Mouse (Mus musculus) forebrain, postnatal 0 days (tissue): Measurements from ENCODE around the gene Lrit3. TPM values are rescaled to one million over a fixed set of nuclear protein-coding genes. Genes with fewer than 3 reads are reported as not detected.

Experiments used
- ATAC-seq: fragments of 200-750 bp; cut with Nextera tagmentation; 2 replicates; pipeline ENCODE4 v1.8.0; 2017; ENCODE audit warnings: mild to moderate bottlenecking, moderate library complexity
- DNase-seq: peaks from one replicate; pipeline ENCODE4 v3.0.0-alpha.2; 2015
- H3K27ac ChIP-seq: fragments of 300-500 bp; sonication (generic); 2 replicates; pipeline ENCODE4 v1.5.1; 2014; ENCODE audit warnings: low read depth, mild to moderate bottlenecking, antibody characterized with exemption, low read length, moderate library complexity, mixed read lengths
- H3K27me3 ChIP-seq: fragments of 300-500 bp; sonication (generic); 2 replicates; pipeline ENCODE4 v1.6.1; 2014; ENCODE audit warnings: mild to moderate bottlenecking, low read length, mixed read lengths; ENCODE audit not compliant: insufficient read depth
- H3K36me3 ChIP-seq: fragments of 300-500 bp; sonication (generic); 2 replicates; pipeline ENCODE4 v1.6.1; 2014; ENCODE audit warnings: mild to moderate bottlenecking, moderate library complexity; ENCODE audit not compliant: insufficient read depth
- H3K4me1 ChIP-seq: fragments of 300-500 bp; sonication (generic); 2 replicates; pipeline ENCODE4 v1.6.1; 2014; ENCODE audit warnings: antibody characterized with exemption; ENCODE audit not compliant: insufficient read depth
- H3K4me2 ChIP-seq: fragments of 300-500 bp; sonication (generic); 2 replicates; pipeline ENCODE4 v1.6.1; 2014; ENCODE audit warnings: low read depth, mild to moderate bottlenecking, moderate library complexity
- H3K4me3 ChIP-seq: fragments of 300-500 bp; sonication (generic); 2 replicates; pipeline ENCODE4 v1.5.1; 2014; ENCODE audit warnings: low read depth, low read length, mixed read lengths
- H3K9ac ChIP-seq: fragments of 300-500 bp; sonication (generic); 2 replicates; pipeline ENCODE4 v1.6.1; 2014; ENCODE audit warnings: mild to moderate bottlenecking
- H3K9me3 ChIP-seq: fragments of 300-500 bp; sonication (generic); 2 replicates; pipeline ENCODE4 v1.6.1; 2016; ENCODE audit warnings: low read length
- CTCF ChIP-seq: sonication (generic); IDR thresholded peaks from 2 replicates; pipeline ENCODE4 v1.5.1; 2016; ENCODE audit warnings: antibody characterized with exemption, control low read depth, low read depth
- WGBS: fragments of 180-500 bp; shearing (Covaris S2); extraction: QIAGEN DNeasy Blood & Tissue Kit; methylation state at CpG from one replicate; pipeline ENCODE4 v1.1.7; 2014; 5-methylcytosine and 5-hydroxymethylcytosine counted together
- polyA plus RNA-seq: library from polyadenylated mRNA; unstranded; fragments of >200 nt; fragmentation: Nextera tagmentation; extraction: Ambion mirVana; gene quantifications from 2 replicates; pipeline ENCODE4 v1.2.1, GENCODE M21; 2015
- total RNA-seq: library from RNA; depleted of rRNA; stranded (reverse); fragments of >200 nt; gene quantifications from 2 replicates; pipeline ENCODE4 v1.2.3, GENCODE M21; 2014; rRNA removed

Lrit3 gene
- total RNA-seq (not detected in 2 replicates), polyA plus RNA-seq (not detected in 2 replicates)

GRCm38 (mm10) chr3:129803765-129804164 is at the start of gene Lrit3:
TSS of gene Lrit3 (minus strand) at chr3:129804030.
- Histone ChIP-seq H3K4me1 (no peaks in the 10 kb centered on the region), H3K4me2 (no peak within 1 kb of the TSS), H3K9ac (no peak within 1 kb of the TSS), H3K27ac (no peak within 1 kb of the TSS), H3K36me3 (no peaks in the 10 kb centered on the region), H3K4me3 (no peak within 1 kb of the TSS), H3K27me3 (no peaks in the 10 kb centered on the region), H3K9me3 (no peaks in the 10 kb centered on the region)
- 78% methylated on average over 10 of the region's 10 CpGs for WGBS
- no peak for DNase-seq
- no peak for ATAC-seq
- TF ChIP-seq CTCF = no peak

- Histone ChIP-seq H3K36me3 (no peaks in the 10 kb centered on the region), H3K4me3 (no peak overlapping the region), H3K4me1 (no peaks in the 10 kb centered on the region), H3K27me3 (no peaks in the 10 kb centered on the region), H3K27ac (no peak overlapping the region), H3K9me3 (no peaks in the 10 kb centered on the region), H3K4me2 (no peak overlapping the region), H3K9ac (no peak overlapping the region)
- TF ChIP-seq CTCF = no peak
- 88% methylated on average over 7 of the region's 7 CpGs for WGBS
- no peak for DNase-seq
- no peak for ATAC-seq
Observed at GRCm38 (mm10) chr3:129846846-129847245, 43.0 kb upstream of the Lrit3 start.

- no peak overlapping the region for H3K4me2 ChIP-seq
- no peaks in the 10 kb centered on the region for H3K36me3 ChIP-seq
- TF ChIP-seq CTCF = no peak
- ATAC-seq = no peak
- no peaks in the 10 kb centered on the region for H3K27me3 ChIP-seq
- no peak overlapping the region for H3K4me3 ChIP-seq
- H3K9ac ChIP-seq = no peak overlapping the region
- H3K27ac ChIP-seq = no peak overlapping the region
- WGBS = 94% methylated on average over 2 of the region's 2 CpGs
- no peak for DNase-seq
- H3K9me3 ChIP-seq = no peaks in the 10 kb centered on the region
- H3K4me1 ChIP-seq = no peaks in the 10 kb centered on the region
Observed at GRCm38 (mm10) chr3:129845868-129846267, 42.0 kb upstream of the Lrit3 start.

GRCm38 (mm10) chr3:129838017-129838416 is 34.2 kb upstream of the Lrit3 start:
- H3K27ac ChIP-seq = no peak overlapping the region
- no peak for ATAC-seq
- H3K4me2 ChIP-seq = no peak overlapping the region
- DNase-seq = no peak
- WGBS = 42% methylated on average over 7 of the region's 7 CpGs
- TF ChIP-seq CTCF = no peak
- H3K36me3 ChIP-seq = no peaks in the 10 kb centered on the region
- no peaks in the 10 kb centered on the region for H3K9me3 ChIP-seq
- no peak overlapping the region for H3K9ac ChIP-seq
- no peak overlapping the region for H3K4me3 ChIP-seq
- no peaks in the 10 kb centered on the region for H3K4me1 ChIP-seq
- H3K27me3 ChIP-seq = no peaks in the 10 kb centered on the region

GRCm38 (mm10) chr3:129836965-129837364 is 33.1 kb upstream of the Lrit3 start:
- TF ChIP-seq CTCF = no peak
- no peak for DNase-seq
- H3K4me3 ChIP-seq = no peak overlapping the region
- H3K4me2 ChIP-seq = no peak overlapping the region
- no peak overlapping the region for H3K9ac ChIP-seq
- no peaks in the 10 kb centered on the region for H3K27me3 ChIP-seq
- H3K27ac ChIP-seq = no peak overlapping the region
- H3K4me1 ChIP-seq = no peaks in the 10 kb centered on the region
- no peaks in the 10 kb centered on the region for H3K9me3 ChIP-seq
- no peaks in the 10 kb centered on the region for H3K36me3 ChIP-seq
- no peak for ATAC-seq
- 90% methylated on average over 6 of the region's 6 CpGs for WGBS

GRCm38 (mm10) chr3:129836051-129836697 is 32.3 kb upstream of the Lrit3 start:
- TF ChIP-seq CTCF = no peak
- 10% methylated on average over 11 of the region's 11 CpGs for WGBS
- no peak overlapping the region for H3K9ac ChIP-seq
- H3K36me3 ChIP-seq = no peaks in the 10 kb centered on the region
- DNase-seq (no peak), ATAC-seq (no peak)
- no peaks in the 10 kb centered on the region for H3K9me3 ChIP-seq
- no peaks in the 10 kb centered on the region for H3K27me3 ChIP-seq
- no peak overlapping the region for H3K4me2 ChIP-seq
- H3K4me3 ChIP-seq = no peak overlapping the region
- no peaks in the 10 kb centered on the region for H3K4me1 ChIP-seq
- H3K27ac ChIP-seq = no peak overlapping the region

GRCm38 (mm10) chr3:129835388-129835934 is 31.6 kb upstream of the Lrit3 start, which contains the start of gene Cfi:
TSS of gene Cfi (plus strand) at chr3:129835884.
- Histone ChIP-seq H3K4me2 (no peak within 1 kb of the TSS), H3K9me3 (no peaks in the 10 kb centered on the region), H3K4me3 (no peak within 1 kb of the TSS), H3K27me3 (no peaks in the 10 kb centered on the region), H3K36me3 (no peaks in the 10 kb centered on the region), H3K27ac (no peak within 1 kb of the TSS), H3K4me1 (no peaks in the 10 kb centered on the region), H3K9ac (no peak within 1 kb of the TSS)
- ATAC-seq (no peak), DNase-seq (no peak)
- TF ChIP-seq CTCF = no peak
- WGBS = 69% methylated on average over 6 of the region's 6 CpGs
